Mouse (Mus musculus): Measurements from ENCODE around the gene Slc22a1.

DNA sequence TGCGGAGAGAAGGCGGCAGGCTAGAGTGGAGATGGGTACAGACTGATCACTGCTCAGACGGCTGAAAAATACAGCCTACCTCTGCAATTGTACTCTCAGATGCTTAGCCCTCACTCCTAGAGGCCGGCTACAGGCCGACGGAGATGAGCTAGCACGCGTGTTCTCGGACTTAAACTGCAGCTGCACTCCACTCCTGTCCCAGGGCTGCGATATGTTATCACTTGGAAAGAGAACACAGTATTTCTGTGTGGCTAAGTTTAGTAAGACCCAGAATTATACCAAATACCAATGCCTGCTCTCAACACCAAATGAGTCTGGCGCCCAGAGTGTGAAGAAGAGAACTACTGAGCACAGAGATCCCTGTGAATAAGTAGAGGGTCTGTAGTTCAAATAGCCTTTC is 23.0 kb downstream of the Slc22a1 start:
- TF ChIP-seq ZNF384 (IDR thresholded peaks at IDR 0.05; ENCODE audit: low read depth, low read length) (no peak), MAFK (IDR thresholded peaks at IDR 0.05; ENCODE audit: insufficient read depth, low read depth, low read length) (no peak), CHD2 (IDR thresholded peaks at IDR 0.05; ENCODE audit: low read depth, low read length) (no peak), ZC3H11A (IDR thresholded peaks at IDR 0.05; ENCODE audit: borderline replicate concordance, low read depth, low read length) (no peak)
